Mouse (Mus musculus): ENCODE results near the gene Acsl5. TPM values are rescaled to one million over a fixed set of nuclear protein-coding genes. Genes with fewer than 3 reads are reported as not detected.

Acsl5 gene
- total RNA-seq, 1 experiment, result 17.1 TPM

- no peak for DNase-seq (ENCODE audit: low read depth, low spot score)
- no peak overlapping the region for H3K4me3 ChIP-seq (ENCODE audit: insufficient read depth in 1 of 2, low read depth in 1 of 2, low read length in 2 of 2, poor library complexity in 1 of 2, severe bottlenecking in 1 of 2)
- H3K9me3 ChIP-seq (ENCODE audit: control insufficient read depth, insufficient read depth, low read depth, low read length), result no peaks in the 10 kb centered on the region
- in situ Hi-C loops (cut with MboI; ENCODE audit: low sequenced_read_pairs in 2 of 2, unreplicated experiment in 2 of 2), result no loop called here
- H3K9ac ChIP-seq (ENCODE audit: insufficient read depth, low read depth, low read length, poor library complexity, severe bottlenecking), result no peak overlapping the region
- H3K27ac ChIP-seq (ENCODE audit: insufficient read depth, low read depth, low read length, poor library complexity, severe bottlenecking), result no peak overlapping the region
- H3K36me3 ChIP-seq (ENCODE audit: control insufficient read depth, insufficient read depth, low read length, poor library complexity, severe bottlenecking), result peaks cover 3% of the 10 kb centered on the region; the same call in 1 of the 2 replicates
- H3K4me1 ChIP-seq (ENCODE audit: control insufficient read depth in 2 of 2, insufficient read depth in 2 of 2, low read length in 2 of 2, poor library complexity in 1 of 2), result no peaks in the 10 kb centered on the region
- TF ChIP-seq CHD2 (IDR thresholded peaks at IDR 0.05; ENCODE audit: low read depth, low read length) (no peak), HCFC1 (IDR thresholded peaks at IDR 0.05; ENCODE audit: borderline replicate concordance, insufficient read depth, low read length) (no peak), ZNF384 (IDR thresholded peaks at IDR 0.05; ENCODE audit: low read depth, low read length) (no peak)
Observed at GRCm38 (mm10) chr19:55290621-55291270, 39.0 kb downstream of the Acsl5 start.

DNA sequence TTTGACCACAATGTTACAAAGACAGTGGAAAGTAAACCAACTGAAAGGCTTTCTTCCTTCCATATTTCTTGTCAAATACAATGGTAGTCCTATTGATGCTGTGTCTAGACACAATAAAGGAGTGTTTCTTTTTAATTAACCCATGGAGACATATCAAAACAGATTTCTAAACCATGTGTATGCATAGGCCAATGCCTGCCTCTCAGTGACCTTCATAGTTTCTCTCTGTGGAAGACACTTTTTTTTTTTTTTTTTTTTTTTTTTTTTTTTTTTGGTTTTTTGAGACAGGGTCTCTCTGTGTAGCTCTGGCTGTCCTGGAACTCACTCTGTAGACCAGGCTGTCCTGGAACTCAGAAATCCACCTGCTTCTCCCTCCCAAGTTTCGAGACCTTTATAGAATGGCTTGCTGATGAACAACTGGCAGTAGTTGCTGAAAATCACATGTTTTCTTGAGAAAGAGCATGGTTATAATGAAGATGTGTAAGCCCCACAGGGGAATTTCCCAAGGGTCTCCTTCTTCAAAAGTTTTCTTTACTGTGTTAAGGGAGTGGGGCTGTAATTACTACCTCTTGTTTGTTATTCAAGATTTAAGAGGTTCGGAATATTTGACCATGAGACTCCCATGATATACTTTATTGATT, 40.6 kb downstream of the Acsl5 start:
- no peak overlapping the region for H3K4me3 ChIP-seq (ENCODE audit: insufficient read depth in 1 of 2, low read depth in 1 of 2, low read length in 2 of 2, poor library complexity in 1 of 2, severe bottlenecking in 1 of 2)
- in situ Hi-C loops (cut with MboI; ENCODE audit: low sequenced_read_pairs in 2 of 2, unreplicated experiment in 2 of 2), result no loop called here
- TF ChIP-seq CHD2 (IDR thresholded peaks at IDR 0.05; ENCODE audit: low read depth, low read length), result no peak
- no peak for TF ChIP-seq MAFK (IDR thresholded peaks at IDR 0.05; ENCODE audit: insufficient read depth, low read depth, low read length)
- no peak for TF ChIP-seq HCFC1 (IDR thresholded peaks at IDR 0.05; ENCODE audit: borderline replicate concordance, insufficient read depth, low read length)
- TF ChIP-seq ZC3H11A (IDR thresholded peaks at IDR 0.05; ENCODE audit: borderline replicate concordance, low read depth, low read length), result no peak
- peak; percentile 51; the same call in 1 of the 2 replicates for TF ChIP-seq ZNF384 (IDR thresholded peaks at IDR 0.05; ENCODE audit: low read depth, low read length)
- no peaks in the 10 kb centered on the region for H3K4me1 ChIP-seq (ENCODE audit: control insufficient read depth in 2 of 2, insufficient read depth in 2 of 2, low read length in 2 of 2, poor library complexity in 1 of 2)
- no peak overlapping the region for H3K27ac ChIP-seq (ENCODE audit: insufficient read depth, low read depth, low read length, poor library complexity, severe bottlenecking)
- DNase-seq (ENCODE audit: low read depth, low spot score), result no peak
- H3K9me3 ChIP-seq (ENCODE audit: control insufficient read depth, insufficient read depth, low read depth, low read length), result no peaks in the 10 kb centered on the region
- no peak overlapping the region for H3K9ac ChIP-seq (ENCODE audit: insufficient read depth, low read depth, low read length, poor library complexity, severe bottlenecking)
- H3K36me3 ChIP-seq (ENCODE audit: control insufficient read depth, insufficient read depth, low read length, poor library complexity, severe bottlenecking), result peaks cover 6% of the 10 kb centered on the region; the same call in 1 of the 2 replicates

GRCm38 (mm10) chr19:55293175-55293574, 41.4 kb downstream of the Acsl5 start:
- in situ Hi-C loops (cut with MboI; ENCODE audit: low sequenced_read_pairs in 2 of 2, unreplicated experiment in 2 of 2), result no loop called here
- Histone ChIP-seq H3K4me3 (ENCODE audit: insufficient read depth in 1 of 2, low read depth in 1 of 2, low read length in 2 of 2, poor library complexity in 1 of 2, severe bottlenecking in 1 of 2) (no peak overlapping the region), H3K9me3 (ENCODE audit: control insufficient read depth, insufficient read depth, low read depth, low read length) (no peaks in the 10 kb centered on the region), H3K27ac (ENCODE audit: insufficient read depth, low read depth, low read length, poor library complexity, severe bottlenecking) (no peak overlapping the region), H3K9ac (ENCODE audit: insufficient read depth, low read depth, low read length, poor library complexity, severe bottlenecking) (no peak overlapping the region), H3K36me3 (ENCODE audit: control insufficient read depth, insufficient read depth, low read length, poor library complexity, severe bottlenecking) (peaks cover 10% of the 10 kb centered on the region), H3K4me1 (ENCODE audit: control insufficient read depth in 2 of 2, insufficient read depth in 2 of 2, low read length in 2 of 2, poor library complexity in 1 of 2) (no peaks in the 10 kb centered on the region)
- no peak for DNase-seq (ENCODE audit: low read depth, low spot score)
- TF ChIP-seq MAFK (IDR thresholded peaks at IDR 0.05; ENCODE audit: insufficient read depth, low read depth, low read length) (no peak), CHD2 (IDR thresholded peaks at IDR 0.05; ENCODE audit: low read depth, low read length) (no peak), ZNF384 (IDR thresholded peaks at IDR 0.05; ENCODE audit: low read depth, low read length) (no peak), HCFC1 (IDR thresholded peaks at IDR 0.05; ENCODE audit: borderline replicate concordance, insufficient read depth, low read length) (no peak), ZC3H11A (IDR thresholded peaks at IDR 0.05; ENCODE audit: borderline replicate concordance, low read depth, low read length) (no peak)

GRCm38 (mm10) chr19:55295075-55295474, 43.3 kb downstream of the Acsl5 start:
- Histone ChIP-seq H3K36me3 (ENCODE audit: control insufficient read depth, insufficient read depth, low read length, poor library complexity, severe bottlenecking) (peaks cover 10% of the 10 kb centered on the region), H3K9me3 (ENCODE audit: control insufficient read depth, insufficient read depth, low read depth, low read length) (no peaks in the 10 kb centered on the region), H3K9ac (ENCODE audit: insufficient read depth, low read depth, low read length, poor library complexity, severe bottlenecking) (no peak overlapping the region), H3K4me1 (ENCODE audit: control insufficient read depth in 2 of 2, insufficient read depth in 2 of 2, low read length in 2 of 2, poor library complexity in 1 of 2) (no peaks in the 10 kb centered on the region), H3K4me3 (ENCODE audit: insufficient read depth in 1 of 2, low read depth in 1 of 2, low read length in 2 of 2, poor library complexity in 1 of 2, severe bottlenecking in 1 of 2) (no peak overlapping the region), H3K27ac (ENCODE audit: insufficient read depth, low read depth, low read length, poor library complexity, severe bottlenecking) (no peak overlapping the region)
- in situ Hi-C loops (cut with MboI; ENCODE audit: low sequenced_read_pairs in 2 of 2, unreplicated experiment in 2 of 2), result no loop called here
- DNase-seq (ENCODE audit: low read depth, low spot score), result no peak
- no peak for TF ChIP-seq ZNF384 (IDR thresholded peaks at IDR 0.05; ENCODE audit: low read depth, low read length)
- TF ChIP-seq HCFC1 (IDR thresholded peaks at IDR 0.05; ENCODE audit: borderline replicate concordance, insufficient read depth, low read length), result no peak
- TF ChIP-seq ZC3H11A (IDR thresholded peaks at IDR 0.05; ENCODE audit: borderline replicate concordance, low read depth, low read length), result no peak
- TF ChIP-seq CHD2 (IDR thresholded peaks at IDR 0.05; ENCODE audit: low read depth, low read length), result no peak
- TF ChIP-seq MAFK (IDR thresholded peaks at IDR 0.05; ENCODE audit: insufficient read depth, low read depth, low read length), result no peak
